Mouse (Mus musculus) liver, embryonic 16.5 days (tissue): ENCODE measurements around the gene Trcg1. TPM values are rescaled to one million over a fixed set of nuclear protein-coding genes. Genes with fewer than 3 reads are reported as not detected.
"Not testable (repeated sequence)": the region's sequence is repeated elsewhere in the genome, so short reads cannot be mapped to it uniquely, and the experiment has no call there.

Experiments used
- ATAC-seq: fragments of 200-750 bp; cut with Nextera tagmentation; 2 replicates; pipeline ENCODE4 v1.8.0; 2017; ENCODE audit warnings: low read depth, mild to moderate bottlenecking, moderate number of reproducible peaks, moderate library complexity
- H3K27ac ChIP-seq: fragments of 300-500 bp; sonication (generic); 2 replicates; pipeline ENCODE4 v1.5.1; 2014; ENCODE audit warnings: mild to moderate bottlenecking, low read length
- H3K27me3 ChIP-seq: fragments of 300-500 bp; sonication (generic); 2 replicates; pipeline ENCODE4 v1.6.1; 2014; ENCODE audit warnings: low read depth, low read length, mixed read lengths; ENCODE audit not compliant: control insufficient read depth, insufficient read depth
- H3K36me3 ChIP-seq: fragments of 300-500 bp; sonication (generic); 2 replicates; pipeline ENCODE4 v1.6.1; 2014; ENCODE audit warnings: mild to moderate bottlenecking; ENCODE audit not compliant: control insufficient read depth, insufficient read depth
- H3K4me1 ChIP-seq: fragments of 300-500 bp; sonication (generic); 2 replicates; pipeline ENCODE4 v1.6.1; 2014; ENCODE audit warnings: low read depth, low read length, mixed read lengths; ENCODE audit not compliant: control insufficient read depth
- H3K4me2 ChIP-seq: fragments of 300-500 bp; sonication (generic); 2 replicates; pipeline ENCODE4 v1.6.1; 2014; ENCODE audit warnings: low read depth, low read length, mixed read lengths
- H3K4me3 ChIP-seq: fragments of 300-500 bp; sonication (generic); 2 replicates; pipeline ENCODE4 v1.5.1; 2014; ENCODE audit warnings: low read depth, mild to moderate bottlenecking, low read length
- H3K9ac ChIP-seq: fragments of 300-500 bp; sonication (generic); 2 replicates; pipeline ENCODE4 v1.6.1; 2014; ENCODE audit warnings: low read depth, low read length
- H3K9me3 ChIP-seq: fragments of 300-500 bp; sonication (generic); replicated peaks from 2 replicates; pipeline ENCODE4 v1.6.1; 2016; ENCODE audit warnings: low read length; ENCODE audit not compliant: control insufficient read depth
- WGBS: fragments of 180-500 bp; shearing (Covaris S2); extraction: QIAGEN DNeasy Blood & Tissue Kit; methylation state at CpG from one replicate; pipeline ENCODE4 v1.1.7; 2014; ENCODE audit not compliant: insufficient replicate concordance; 5-methylcytosine and 5-hydroxymethylcytosine counted together
- polyA plus RNA-seq: library from polyadenylated mRNA; unstranded; fragments of >200 nt; fragmentation: Nextera tagmentation; extraction: Ambion mirVana; gene quantifications from 2 replicates; pipeline ENCODE4 v1.2.1, GENCODE M21; 2015

The Trcg1 gene
- polyA plus RNA-seq, 1 experiment from 2014 or later = not detected

- H3K9ac ChIP-seq = no peak overlapping the region
- H3K36me3 ChIP-seq = no peaks in the 10 kb centered on the region
- H3K9me3 ChIP-seq = no peaks in the 10 kb centered on the region
- no peaks in the 10 kb centered on the region for H3K27me3 ChIP-seq
- no peak overlapping the region for H3K27ac ChIP-seq
- 62% methylated on average over 6 of the region's 6 CpGs for WGBS
- no peaks in the 10 kb centered on the region for H3K4me1 ChIP-seq
- H3K4me2 ChIP-seq = no peak overlapping the region
- no peak for ATAC-seq
- no peak overlapping the region for H3K4me3 ChIP-seq
Observed at GRCm38 (mm10) chr9:57217220-57217619, 19.1 kb upstream of the Trcg1 start.

DNA sequence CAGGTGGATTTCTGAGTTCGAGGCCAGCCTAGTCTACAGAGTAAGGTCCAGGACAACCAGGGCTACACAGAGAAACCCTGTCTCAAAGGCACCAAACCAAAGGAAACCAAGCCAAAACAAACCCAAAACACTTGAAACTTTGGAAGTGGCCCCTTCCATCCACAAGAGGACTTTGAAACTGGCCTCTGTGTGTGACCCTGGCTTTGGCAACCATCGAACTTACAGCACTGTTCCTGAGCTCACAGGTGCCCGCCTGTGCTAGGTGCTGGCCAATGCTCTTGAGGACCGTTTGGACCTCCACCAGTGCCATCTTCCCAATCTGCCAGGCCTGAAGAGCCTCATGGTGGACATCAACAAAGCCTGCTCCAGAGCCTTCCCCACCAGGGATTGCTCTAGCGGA, 17.6 kb upstream of the Trcg1 start:
- H3K27ac ChIP-seq = no peak overlapping the region
- no peak overlapping the region for H3K4me3 ChIP-seq
- no peaks in the 10 kb centered on the region for H3K4me1 ChIP-seq
- ATAC-seq = no peak
- no peaks in the 10 kb centered on the region for H3K36me3 ChIP-seq
- H3K9me3 ChIP-seq = no peaks in the 10 kb centered on the region
- H3K27me3 ChIP-seq = no peaks in the 10 kb centered on the region
- H3K9ac ChIP-seq = no peak overlapping the region
- WGBS = 58% methylated on average over 5 of the region's 5 CpGs
- H3K4me2 ChIP-seq = no peak overlapping the region

DNA sequence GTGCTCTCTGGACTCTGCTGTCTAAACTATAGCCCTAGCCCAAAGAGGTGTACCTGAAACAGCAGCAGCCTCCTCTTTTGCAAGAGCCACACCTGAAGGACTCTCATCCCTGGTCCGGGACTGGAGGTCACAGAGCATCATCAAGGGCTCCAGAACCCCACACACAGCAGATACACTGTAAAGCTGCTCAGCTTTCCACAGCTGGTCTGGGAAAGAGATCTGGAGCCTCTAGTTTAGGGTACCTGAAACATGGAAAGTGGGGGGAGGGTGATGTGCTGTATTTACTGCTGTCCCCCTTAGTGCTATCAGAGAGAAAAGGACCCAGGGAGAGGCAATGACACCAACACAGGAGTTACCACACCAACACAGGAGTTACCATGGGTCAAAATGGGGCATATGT, 16.8 kb upstream of the Trcg1 start:
- no peaks in the 10 kb centered on the region for H3K27me3 ChIP-seq
- no peak overlapping the region for H3K4me2 ChIP-seq
- H3K4me1 ChIP-seq = no peaks in the 10 kb centered on the region
- 61% methylated on average over 1 of the region's 1 CpGs for WGBS
- H3K9me3 ChIP-seq = no peaks in the 10 kb centered on the region
- no peaks in the 10 kb centered on the region for H3K36me3 ChIP-seq
- H3K4me3 ChIP-seq = no peak overlapping the region
- H3K27ac ChIP-seq = no peak overlapping the region
- no peak for ATAC-seq
- no peak overlapping the region for H3K9ac ChIP-seq

- no peaks in the 10 kb centered on the region for H3K4me1 ChIP-seq
- H3K4me2 ChIP-seq = no peak overlapping the region
- ATAC-seq = no peak
- H3K4me3 ChIP-seq = no peak overlapping the region
- H3K27me3 ChIP-seq = no peaks in the 10 kb centered on the region
- H3K27ac ChIP-seq = no peak overlapping the region
- WGBS = 10% methylated on average over 6 of the region's 6 CpGs
- no peak overlapping the region for H3K9ac ChIP-seq
- H3K36me3 ChIP-seq = no peaks in the 10 kb centered on the region
- no peaks in the 10 kb centered on the region for H3K9me3 ChIP-seq
Observed at GRCm38 (mm10) chr9:57220356-57220755, 16.0 kb upstream of the Trcg1 start.

GRCm38 (mm10) chr9:57223341-57223740, 13.0 kb upstream of the Trcg1 start:
- no peak overlapping the region for H3K4me3 ChIP-seq
- H3K9me3 ChIP-seq = no peaks in the 10 kb centered on the region
- H3K4me2 ChIP-seq = no peak overlapping the region
- H3K27me3 ChIP-seq = no peaks in the 10 kb centered on the region
- no peaks in the 10 kb centered on the region for H3K36me3 ChIP-seq
- H3K27ac ChIP-seq = no peak overlapping the region
- H3K9ac ChIP-seq = no peak overlapping the region
- ATAC-seq = no peak
- H3K4me1 ChIP-seq = peaks cover 7% of the 10 kb centered on the region

- Histone ChIP-seq H3K4me3 (no peak overlapping the region), H3K27me3 (no peaks in the 10 kb centered on the region), H3K36me3 (no peaks in the 10 kb centered on the region), H3K9me3 (no peaks in the 10 kb centered on the region), H3K4me2 (no peak overlapping the region), H3K9ac (no peak overlapping the region), H3K4me1 (peaks cover 7% of the 10 kb centered on the region), H3K27ac (no peak overlapping the region)
- WGBS = 44% methylated on average over 13 of the region's 13 CpGs
- ATAC-seq = peak; percentile 65
Observed at GRCm38 (mm10) chr9:57225780-57226627, 10.4 kb upstream of the Trcg1 start.

- H3K36me3 ChIP-seq, H3K4me2 ChIP-seq, H3K4me1 ChIP-seq, H3K4me3 ChIP-seq, H3K27me3 ChIP-seq, H3K9me3 ChIP-seq, ATAC-seq, H3K9ac ChIP-seq, H3K27ac ChIP-seq: not testable (repeated sequence)
- 65% methylated on average over 6 of the region's 6 CpGs for WGBS
Observed at GRCm38 (mm10) chr9:57226628-57227122, 9.7 kb upstream of the Trcg1 start.

DNA sequence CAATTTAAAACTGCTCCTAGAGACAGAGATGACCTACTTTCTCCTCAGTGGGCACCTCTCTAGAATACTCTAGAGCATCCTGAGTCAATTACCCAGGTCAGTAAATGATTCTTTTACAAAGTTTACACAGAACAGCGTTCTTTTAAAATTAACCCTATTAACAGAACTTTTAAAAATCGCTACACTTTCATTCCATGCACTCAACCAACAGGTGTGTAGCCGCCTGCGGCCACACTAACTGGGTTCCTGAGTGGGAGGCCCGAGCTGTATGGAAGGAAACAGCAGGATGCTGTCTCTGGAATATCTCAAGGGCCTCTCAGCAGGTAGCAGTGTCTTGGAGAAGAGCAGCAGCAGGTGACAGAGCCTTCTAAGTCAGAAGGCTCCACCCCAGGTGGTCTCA, 9.2 kb upstream of the Trcg1 start:
- Histone ChIP-seq H3K9me3 (no peaks in the 10 kb centered on the region), H3K4me2 (no peak overlapping the region), H3K4me1 (peaks cover 7% of the 10 kb centered on the region), H3K9ac (no peak overlapping the region), H3K36me3 (no peaks in the 10 kb centered on the region), H3K27me3 (no peaks in the 10 kb centered on the region), H3K4me3 (no peak overlapping the region), H3K27ac (no peak overlapping the region)
- ATAC-seq = no peak
- WGBS = 62% methylated on average over 5 of the region's 5 CpGs

- Histone ChIP-seq H3K9ac (no peak overlapping the region), H3K4me3 (no peak overlapping the region), H3K27ac (no peak overlapping the region), H3K4me1 (peaks cover 10% of the 10 kb centered on the region), H3K36me3 (no peaks in the 10 kb centered on the region), H3K4me2 (no peak overlapping the region), H3K9me3 (no peaks in the 10 kb centered on the region), H3K27me3 (no peaks in the 10 kb centered on the region)
- no peak for ATAC-seq
- WGBS = 19% methylated on average over 4 of the region's 4 CpGs
Observed at GRCm38 (mm10) chr9:57228186-57228585, 8.2 kb upstream of the Trcg1 start.
